Mouse (Mus musculus): ENCODE results near the gene Hist1h1t.
"Not testable (repeated sequence)": the region's sequence is repeated elsewhere in the genome, so short reads cannot be mapped to it uniquely, and the experiment has no call there.

The Hist1h1t gene

DNA sequence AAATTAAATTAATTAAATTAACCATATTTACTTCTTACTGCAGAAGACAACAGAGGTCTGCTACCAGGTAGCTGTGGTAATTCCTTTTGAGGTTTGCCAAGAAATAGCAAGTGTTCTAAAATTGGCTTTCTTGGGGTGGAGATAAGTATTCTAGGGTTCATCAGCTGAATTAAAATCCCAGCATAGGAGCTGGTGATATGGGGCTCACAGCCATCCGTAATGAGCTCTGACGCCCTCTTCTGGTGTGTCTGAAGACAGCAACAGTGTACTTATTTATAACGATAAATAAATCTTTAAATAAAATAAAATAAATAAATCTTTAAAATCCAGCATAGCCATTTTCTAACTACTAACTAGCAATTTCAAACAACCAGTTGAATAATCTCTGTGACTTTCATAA lies 4.2 kb downstream of the Hist1h1t start:
- DNase-seq (ENCODE audit: low spot score in 2 of 2), result no peak

DNA sequence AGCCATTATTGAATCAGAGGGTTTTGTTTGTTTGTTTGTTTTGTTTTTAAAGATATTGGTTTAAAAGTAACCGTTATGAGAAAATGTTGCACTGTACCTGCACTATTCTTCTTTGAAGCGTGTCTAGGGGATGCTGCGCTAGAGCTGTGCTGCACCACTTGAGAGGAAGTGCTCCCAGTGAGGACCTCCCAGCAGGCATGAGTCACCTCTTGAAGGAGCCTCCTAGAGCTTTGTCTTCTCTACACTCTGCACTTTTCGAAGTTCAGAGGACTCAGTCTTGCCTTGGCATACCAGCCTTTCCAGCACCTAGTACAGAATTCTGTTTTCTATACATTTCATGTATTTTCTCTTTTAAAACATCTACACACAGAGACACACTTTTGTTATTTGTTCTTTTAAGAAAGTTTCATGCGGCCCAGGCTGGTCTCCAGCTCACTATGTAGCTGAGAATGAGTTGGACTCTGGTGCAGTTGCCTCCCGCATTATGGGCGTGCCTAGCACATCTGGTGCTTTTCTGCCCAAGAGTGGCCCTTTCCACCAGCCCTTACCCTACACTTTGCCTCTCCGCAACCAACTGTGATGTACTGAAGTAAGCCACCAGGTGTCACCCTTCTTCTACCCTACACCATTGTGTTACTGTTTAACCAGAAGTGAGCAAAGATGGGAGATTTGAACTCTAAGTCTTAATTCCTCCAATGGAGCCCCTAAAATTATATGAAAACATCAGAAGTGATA lies 5.3 kb downstream of the Hist1h1t start:
- peak; percentile 44 to 67 for DNase-seq (ENCODE audit: low spot score in 2 of 2)

DNA sequence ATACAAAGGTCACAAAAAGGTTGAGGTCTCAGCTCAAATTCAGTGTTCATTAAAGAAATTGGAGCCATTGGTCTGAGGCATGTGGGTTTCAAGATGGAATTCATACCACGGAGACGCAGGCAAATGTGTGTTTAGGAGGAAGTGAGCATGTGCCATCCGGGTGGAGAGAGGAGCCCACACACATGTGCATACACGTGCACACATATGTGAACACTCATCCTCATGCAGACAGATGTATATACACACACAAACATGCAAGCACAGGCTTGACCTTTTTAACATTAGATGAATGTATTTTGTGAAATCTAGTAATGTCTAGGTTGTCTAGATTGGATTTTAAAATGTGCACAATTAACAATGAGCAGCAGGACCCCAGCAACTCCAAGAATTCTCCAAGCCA lies 6.6 kb downstream of the Hist1h1t start:
- DNase-seq (ENCODE audit: low spot score in 2 of 2), result no peak

DNA sequence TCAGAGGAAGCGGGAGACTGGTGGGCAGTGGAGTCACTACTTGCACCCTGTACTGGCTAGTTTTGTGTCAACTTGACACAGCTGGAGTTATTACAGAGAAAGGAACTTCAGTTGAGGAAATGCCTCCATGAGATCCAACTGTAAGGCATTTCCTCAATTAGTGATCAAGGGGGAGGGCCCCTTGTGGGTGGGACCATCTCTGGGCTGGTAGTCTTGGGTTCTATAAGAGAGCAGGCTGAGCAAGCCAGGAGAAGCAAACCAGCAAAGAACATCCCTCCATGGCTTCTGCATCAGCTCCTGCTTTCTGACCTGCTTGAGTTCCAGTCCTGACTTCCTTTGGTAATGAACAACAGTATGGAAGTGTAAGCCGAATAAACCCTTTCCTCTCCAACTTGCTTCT lies 7.2 kb downstream of the Hist1h1t start:
- not testable (repeated sequence) for DNase-seq (ENCODE audit: low spot score in 2 of 2)

DNA sequence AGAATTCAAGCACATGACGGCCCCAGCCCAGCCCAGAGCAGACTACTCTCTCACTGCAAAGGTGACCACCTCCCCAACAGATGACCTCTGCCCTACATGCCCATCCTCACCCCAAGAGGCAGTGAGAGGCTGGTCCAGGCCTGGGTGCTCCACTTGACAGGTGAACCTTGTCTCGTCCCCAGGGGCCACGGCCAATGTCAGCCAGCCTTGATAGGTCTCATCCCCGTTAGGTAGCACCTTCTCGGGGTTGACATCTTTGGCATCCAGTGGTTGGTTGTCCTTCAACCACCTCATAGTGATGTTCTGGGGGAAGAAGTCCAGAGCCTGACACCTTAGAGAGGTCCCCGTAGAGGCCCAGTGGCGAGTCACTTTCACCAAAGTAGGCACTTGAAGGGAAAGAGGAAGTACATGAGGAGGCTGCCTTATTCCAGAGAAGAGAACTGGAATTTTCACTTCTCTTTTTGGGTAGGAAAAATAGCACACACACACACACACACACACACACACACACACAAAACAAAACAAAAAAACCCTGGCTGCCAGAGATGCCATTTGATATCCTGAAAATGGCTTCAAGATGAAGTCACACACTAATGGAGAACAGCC lies 10.2 kb downstream of the Hist1h1t start:
- no peak for DNase-seq (ENCODE audit: low spot score in 2 of 2)

DNA sequence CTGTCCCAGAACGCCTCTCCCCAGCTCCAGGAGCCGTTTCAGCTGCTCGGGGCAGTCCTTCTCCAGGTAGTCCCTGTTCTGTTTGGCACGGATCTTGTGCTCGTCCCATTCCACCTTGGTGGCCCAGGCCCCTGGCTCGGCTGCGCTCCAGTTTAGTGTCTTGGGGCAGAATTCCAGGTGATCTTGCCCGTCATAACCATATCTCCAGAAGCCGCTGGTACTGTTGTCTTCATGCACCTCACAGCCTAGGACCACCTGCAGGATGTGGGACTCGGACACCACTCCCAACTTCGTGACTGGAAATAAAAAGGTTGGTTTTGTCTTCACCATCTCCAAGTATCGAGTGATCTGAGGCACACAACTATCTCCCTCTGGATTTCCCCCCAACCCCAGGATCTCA lies 11.2 kb downstream of the Hist1h1t start:
- no peak for DNase-seq (ENCODE audit: low spot score in 2 of 2)

DNA sequence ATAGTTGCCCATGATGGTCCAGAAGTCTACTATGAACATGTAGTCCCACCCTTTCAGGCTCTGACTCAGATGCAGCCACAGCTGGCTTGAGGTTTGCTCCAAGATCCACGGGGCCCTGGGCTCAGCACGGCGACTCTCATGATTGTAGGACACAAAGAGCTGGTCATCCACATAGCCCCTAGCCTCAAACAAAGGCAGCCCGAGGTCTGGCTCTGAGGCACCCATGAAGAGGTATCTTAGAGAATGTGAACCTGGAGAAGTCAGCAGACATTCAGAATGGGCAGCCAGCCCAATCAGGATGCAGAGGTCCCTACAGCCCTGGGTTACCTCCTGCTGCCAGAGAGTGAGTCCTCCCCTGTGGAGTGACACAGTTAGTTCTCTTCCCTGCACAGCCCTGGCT lies 12.4 kb downstream of the Hist1h1t start:
- no peak for DNase-seq (ENCODE audit: low spot score in 2 of 2)

DNA sequence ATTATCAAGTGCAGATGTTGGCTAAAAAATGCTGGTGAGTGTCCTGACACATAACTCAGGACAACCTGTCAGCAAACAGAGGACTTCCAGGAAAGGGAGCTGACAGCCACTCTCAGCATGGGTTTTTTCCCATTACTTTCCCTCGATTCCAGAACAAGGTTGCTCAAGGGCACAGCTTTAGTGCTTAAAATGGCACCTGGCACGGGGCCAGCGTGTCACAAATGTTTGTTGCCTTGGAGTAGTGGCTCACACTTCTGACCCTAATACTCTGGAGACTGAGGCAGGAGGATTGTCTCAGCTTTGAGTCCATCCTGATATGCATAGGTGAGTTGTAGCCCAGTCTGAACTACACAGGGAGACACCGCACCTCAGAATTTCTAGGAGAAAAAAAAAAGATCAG lies 13.0 kb downstream of the Hist1h1t start:
- no peak for DNase-seq (ENCODE audit: low spot score in 2 of 2)

DNA sequence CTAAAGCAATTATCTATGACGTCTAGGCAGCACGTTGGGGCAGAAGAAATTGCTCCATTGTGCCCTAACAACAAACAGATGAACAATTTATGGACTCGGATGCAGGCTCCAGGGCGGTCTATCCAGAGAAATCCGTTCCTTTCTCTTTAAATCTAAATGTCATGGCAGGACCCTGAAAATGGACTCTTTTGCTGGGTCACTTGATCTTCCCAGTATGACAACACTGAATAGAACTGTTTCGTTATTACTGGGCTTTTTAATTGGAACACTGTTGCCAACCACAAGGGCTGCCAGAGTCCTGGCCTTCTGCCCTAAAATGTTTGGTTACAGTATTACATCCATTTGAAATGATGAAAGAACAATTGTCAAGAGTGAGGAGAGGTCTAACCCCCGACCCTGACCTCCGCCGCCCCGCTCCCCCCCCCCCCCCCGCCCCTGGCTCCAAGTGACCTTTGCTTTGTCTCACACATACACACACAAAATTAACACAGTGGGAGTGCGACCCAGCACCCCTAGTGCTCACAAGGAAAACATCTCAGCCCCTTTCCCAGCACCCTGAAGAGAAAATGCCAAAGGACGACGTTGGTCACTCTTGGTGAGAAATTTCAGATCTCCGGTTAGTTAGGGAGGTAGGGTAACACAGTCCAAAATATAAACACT lies 14.2 kb downstream of the Hist1h1t start:
- no peak for DNase-seq (ENCODE audit: low spot score in 2 of 2)

DNA sequence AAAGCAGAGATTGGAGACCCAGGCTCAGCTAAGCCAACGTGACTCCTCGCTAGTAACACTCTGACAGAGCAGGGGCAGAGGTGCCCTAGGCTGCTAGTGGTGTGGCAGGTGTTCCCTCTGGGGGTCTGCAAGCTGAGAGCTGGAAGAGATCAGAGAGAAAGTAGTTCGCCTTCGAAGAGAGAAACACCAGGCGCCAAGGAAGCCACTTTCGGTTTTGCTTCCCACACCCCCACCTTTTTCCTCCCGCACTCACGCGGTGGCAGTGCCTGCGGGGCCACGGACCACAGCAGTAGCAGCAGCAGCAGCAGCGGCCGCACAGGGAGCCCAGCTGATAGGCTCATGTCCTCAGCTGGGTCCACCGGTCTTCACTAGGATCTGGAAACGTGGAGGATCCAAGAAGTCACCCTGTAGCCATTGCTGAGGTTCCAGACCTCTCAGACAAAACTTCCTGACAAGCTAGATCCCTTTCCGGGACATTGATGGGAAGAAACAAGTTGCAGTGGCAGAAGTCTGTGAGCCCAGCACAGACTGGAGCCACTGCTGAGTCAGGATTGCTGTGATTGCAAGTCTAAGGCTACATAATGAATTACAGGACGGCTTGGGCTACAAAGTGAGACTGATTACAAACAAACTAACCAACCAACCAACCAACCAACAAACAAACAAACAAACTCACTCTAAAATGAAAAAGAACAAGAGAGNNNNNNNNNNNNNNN lies 14.9 kb downstream of the Hist1h1t start, which contains the start of gene Hfe:
Gene Hfe (minus strand): TSS at position 481 of the 716 bp plus-strand sequence.
- DNase-seq (ENCODE audit: low spot score in 2 of 2), result no peak

DNA sequence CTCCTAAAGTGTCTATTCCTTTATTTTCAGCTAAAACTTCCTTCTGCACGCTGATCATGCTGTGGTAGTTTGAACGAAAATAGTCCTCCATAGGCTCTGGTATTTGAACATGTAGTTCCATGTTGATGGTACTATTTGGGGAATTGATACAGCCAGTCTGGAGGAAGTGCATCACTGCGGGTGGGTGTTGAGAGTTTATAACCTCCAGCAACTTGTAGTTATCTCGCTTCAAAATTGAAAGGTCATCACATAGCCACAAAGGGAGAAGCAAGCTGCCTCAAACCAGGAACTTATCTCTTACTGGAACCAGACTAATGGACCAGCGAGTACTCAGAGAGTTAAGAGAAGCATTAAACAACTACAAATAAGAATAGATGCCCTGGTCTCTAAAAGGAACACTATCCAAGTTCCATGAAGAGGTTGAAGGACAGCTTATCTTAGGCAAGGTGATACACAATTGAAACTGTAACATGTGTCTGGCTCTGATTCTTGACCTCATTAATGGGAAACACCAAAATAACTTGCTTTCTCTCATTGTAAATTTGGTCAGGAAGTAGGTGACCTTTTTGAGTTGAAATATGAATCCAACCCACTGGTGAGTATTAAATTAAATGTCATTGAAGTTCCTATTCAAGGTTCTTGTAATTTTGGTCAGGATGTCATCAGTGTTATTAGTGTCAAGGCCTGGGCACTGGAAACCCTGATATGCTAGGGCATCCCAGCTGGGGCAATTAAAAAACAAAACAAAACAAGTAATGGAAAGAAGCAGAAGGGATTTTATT lies 20.8 kb downstream of the Hist1h1t start:
- no peak for DNase-seq (ENCODE audit: low spot score in 2 of 2)

DNA sequence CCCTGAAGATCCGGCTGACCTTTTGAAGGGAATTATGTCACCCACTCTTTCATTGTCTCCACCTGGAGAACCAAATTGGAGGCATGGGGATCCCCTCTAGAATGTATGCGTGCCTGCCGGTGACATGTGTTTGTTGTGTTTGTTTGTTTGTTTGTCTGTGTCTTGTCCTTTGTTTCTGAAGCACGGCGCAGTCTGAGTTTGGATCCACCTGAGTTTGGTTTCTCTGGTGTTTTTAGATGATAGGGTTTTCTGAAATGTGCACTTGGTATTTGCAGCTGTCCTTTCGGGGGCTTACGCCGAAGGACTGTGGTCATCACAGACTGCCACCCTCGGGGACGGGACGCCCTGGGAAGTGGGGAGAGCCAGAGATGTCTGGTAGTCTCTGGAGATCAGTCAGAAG lies 21.6 kb downstream of the Hist1h1t start:
- DNase-seq (ENCODE audit: low spot score in 2 of 2), result no peak

DNA sequence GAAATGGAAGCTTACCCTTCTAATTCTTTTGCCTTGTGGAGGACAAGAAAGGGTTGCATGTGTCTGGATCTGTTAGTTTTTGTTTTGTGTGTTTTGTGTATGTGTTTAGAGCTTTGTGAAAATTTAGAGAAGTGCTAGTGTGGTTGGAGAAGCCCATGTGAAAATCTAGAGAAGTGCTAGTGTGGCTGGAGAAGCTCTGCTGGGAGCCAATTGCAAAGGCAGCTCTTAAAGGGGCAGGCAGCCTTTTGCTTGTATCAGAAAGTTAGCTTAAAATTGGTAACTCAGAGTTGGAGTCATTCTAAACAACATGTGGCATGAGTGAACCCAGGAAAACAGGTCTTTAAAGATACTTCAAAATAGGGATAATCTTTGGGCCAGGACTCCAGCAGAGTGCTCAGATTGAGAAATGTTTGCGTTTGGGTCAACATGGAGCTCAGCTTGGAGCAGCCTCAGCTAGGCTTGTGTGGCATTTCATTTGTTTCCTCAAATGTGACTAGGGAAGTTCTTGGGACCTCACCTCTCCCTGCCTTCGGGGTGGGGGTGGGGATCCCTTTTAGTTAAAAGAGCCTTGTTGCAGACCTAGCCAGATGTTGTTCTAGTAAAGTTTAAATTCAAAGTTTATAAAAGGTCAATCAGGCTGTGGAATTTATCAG lies 22.1 kb downstream of the Hist1h1t start:
- not testable (repeated sequence) for DNase-seq (ENCODE audit: low spot score in 2 of 2)

DNA sequence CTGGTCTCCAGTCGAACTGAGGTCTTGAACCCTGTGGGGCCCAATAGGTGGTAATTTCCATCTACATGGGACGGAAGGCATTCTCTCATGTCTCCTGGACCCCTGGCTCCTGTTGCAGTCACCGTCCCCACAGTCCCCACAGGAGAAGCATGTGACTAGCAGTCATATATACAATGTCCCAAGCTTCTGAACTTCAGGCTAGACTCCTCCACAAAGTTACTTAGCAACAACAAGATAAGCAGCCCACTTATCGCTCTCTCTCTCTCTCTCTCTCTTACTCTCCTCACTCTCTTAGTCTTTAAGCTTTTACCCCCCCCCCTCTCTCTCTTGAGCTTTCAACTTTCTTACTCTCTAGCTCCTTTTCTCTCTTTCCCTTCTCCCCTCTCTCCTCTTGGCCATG lies 28.6 kb downstream of the Hist1h1t start:
- DNase-seq (ENCODE audit: low spot score in 2 of 2), result no peak

DNA sequence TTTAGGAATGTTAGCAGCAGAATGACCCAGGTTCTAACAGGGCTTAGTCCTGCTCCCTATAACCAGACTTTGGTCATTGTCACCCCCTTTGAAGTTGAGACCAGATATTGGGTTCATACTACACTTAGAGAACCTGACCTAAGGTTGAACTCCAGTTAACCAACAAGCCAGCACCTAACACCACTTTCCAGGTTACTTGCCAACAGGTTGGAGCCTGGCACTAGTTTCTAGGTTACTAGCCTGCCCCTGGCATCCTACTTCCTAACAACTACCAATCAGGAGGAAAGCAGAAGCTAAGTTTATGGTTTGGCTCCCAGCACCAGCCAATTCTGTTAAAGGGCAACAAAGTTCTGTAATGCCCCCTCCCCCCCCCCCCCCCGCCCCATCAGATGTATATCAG lies 29.6 kb downstream of the Hist1h1t start:
- no peak for DNase-seq (ENCODE audit: low spot score in 2 of 2)

DNA sequence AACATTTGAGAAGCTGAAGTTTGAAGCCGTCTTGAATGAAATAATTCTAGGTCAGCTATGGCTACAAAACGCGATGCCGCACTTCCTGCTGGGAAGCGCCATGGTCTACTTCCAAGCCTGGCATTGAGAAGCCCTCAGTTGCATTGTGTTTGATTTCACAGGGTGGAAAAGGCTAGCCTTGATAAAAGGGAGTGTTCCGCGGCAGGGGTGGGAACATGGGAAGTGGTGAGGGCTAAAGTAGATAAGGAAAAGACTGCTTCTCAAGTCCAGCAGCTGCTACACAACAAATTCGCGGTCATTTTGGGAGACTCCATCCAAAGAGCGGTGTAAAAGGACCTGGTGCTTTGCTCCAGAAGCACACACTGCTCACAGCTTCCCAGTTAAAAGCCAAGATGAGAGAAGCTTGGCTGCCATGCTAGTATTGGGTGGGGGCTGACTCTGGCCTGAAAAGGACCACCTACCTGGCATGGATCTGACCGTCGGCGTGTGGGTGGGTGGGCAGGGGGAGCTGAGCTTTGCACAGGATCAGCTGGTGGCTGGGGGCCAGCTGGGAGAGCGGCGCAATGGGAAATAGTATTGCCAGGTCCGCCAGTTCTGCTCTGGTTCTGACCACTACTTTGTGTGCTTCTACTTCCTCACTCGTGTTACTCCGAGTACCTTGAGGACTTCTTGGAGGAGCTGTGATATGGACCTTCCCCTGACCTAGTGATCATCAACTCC lies 33.0 kb downstream of the Hist1h1t start:
- DNase-seq (ENCODE audit: low spot score in 2 of 2), result no peak

DNA sequence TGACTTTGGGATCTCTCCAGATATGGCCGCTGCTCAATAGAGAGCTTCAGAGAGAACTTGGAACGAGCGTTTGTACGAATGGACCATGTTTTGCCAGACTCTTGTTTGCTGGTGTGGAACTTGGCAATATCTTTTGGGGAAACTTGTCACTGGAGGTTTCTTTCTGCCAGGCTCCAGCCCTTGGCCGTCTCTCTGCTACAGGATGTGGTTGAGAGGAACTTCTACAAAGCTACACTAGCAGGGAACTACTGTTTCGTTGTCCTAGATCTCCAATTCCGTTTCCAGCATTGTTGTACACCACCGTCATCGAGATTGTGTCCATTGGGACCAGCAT lies 33.5 kb downstream of the Hist1h1t start:
- no peak for DNase-seq (ENCODE audit: low spot score in 2 of 2)

DNA sequence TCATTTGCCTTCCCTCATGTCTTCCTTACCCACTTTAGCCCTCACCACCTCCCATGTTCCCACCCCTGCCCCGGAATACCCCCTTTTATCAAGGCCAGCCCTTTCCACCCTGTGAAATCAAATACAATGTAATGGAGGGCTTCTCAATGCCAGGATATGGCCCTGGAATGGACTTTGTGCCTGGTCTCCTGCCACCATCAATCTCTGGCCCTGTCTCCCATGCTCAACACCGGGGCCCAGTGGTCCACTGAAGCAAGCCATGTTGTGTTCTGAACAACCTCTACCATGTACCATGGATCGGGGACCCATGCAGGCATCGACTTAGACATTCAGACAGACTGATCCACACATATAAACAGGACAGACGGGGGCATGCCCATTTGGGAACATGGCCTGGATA lies 34.1 kb downstream of the Hist1h1t start:
- DNase-seq (ENCODE audit: low spot score in 2 of 2), result no peak

DNA sequence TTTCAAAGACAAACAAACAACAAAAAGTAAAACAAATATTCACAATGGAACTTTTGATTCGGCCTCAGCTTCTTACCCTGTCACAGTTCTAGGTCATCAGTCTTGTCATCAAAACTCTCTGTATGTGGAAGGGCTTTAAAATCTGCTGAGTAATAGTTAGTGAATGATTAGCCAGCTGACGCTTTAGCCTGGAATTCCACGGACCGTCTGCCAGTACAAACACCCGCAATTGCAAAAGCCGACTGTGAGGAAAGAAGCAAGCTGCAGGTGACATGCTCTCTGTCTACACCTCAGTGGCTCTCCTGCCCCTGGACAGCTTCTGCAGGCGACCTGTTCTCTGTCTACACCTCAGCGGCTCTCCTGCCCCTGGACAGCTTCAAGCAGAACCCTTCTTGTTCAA lies 34.9 kb downstream of the Hist1h1t start:
- no peak for DNase-seq (ENCODE audit: low spot score in 2 of 2)

DNA sequence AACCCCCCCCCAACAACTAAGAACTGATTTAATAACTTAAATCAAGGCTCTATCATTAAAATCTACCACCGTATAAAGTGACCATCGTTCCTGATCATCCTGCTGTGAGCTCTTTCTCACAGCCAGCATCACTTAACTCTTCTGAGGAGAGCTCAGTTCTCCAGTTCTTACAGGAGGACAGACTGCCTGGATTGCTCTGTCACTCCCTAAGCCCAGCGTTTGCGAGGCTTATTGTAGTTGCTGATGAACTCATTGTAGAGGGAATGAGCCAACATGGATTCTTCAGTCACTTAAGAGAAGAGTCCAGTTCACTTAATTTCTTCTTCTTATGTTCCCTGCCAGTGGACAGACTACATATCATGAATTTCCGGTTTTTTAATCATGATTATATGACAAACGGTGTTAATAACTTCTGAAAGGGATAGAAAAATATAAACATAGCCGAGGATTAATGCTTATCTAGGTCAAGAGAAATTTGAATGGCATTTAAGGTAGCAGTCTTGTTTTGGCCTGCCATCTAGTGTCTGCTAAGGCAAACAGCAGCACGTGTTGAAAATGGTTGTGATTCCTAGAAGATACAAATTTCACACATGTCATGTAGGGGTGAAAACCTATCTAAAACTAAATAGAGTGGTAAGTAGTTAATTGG lies 36.7 kb downstream of the Hist1h1t start:
- DNase-seq (ENCODE audit: low spot score in 2 of 2), result no peak
